Mouse (Mus musculus) liver, embryonic 16.5 days (tissue): ENCODE results near the gene Smug1. TPM values are rescaled to one million over a fixed set of nuclear protein-coding genes. Genes with fewer than 3 reads are reported as not detected.

ENCODE experiments used
- ATAC-seq: fragments of 200-750 bp; cut with Nextera tagmentation; 2 replicates; pipeline ENCODE4 v1.8.0; 2017; ENCODE audit warnings: low read depth, mild to moderate bottlenecking, moderate number of reproducible peaks, moderate library complexity
- H3K27ac ChIP-seq: fragments of 300-500 bp; sonication (generic); 2 replicates; pipeline ENCODE4 v1.5.1; 2014; ENCODE audit warnings: mild to moderate bottlenecking, low read length
- H3K27me3 ChIP-seq: fragments of 300-500 bp; sonication (generic); 2 replicates; pipeline ENCODE4 v1.6.1; 2014; ENCODE audit warnings: low read depth, low read length, mixed read lengths; ENCODE audit not compliant: control insufficient read depth, insufficient read depth
- H3K36me3 ChIP-seq: fragments of 300-500 bp; sonication (generic); 2 replicates; pipeline ENCODE4 v1.6.1; 2014; ENCODE audit warnings: mild to moderate bottlenecking; ENCODE audit not compliant: control insufficient read depth, insufficient read depth
- H3K4me1 ChIP-seq: fragments of 300-500 bp; sonication (generic); 2 replicates; pipeline ENCODE4 v1.6.1; 2014; ENCODE audit warnings: low read depth, low read length, mixed read lengths; ENCODE audit not compliant: control insufficient read depth
- H3K4me2 ChIP-seq: fragments of 300-500 bp; sonication (generic); 2 replicates; pipeline ENCODE4 v1.6.1; 2014; ENCODE audit warnings: low read depth, low read length, mixed read lengths
- H3K4me3 ChIP-seq: fragments of 300-500 bp; sonication (generic); 2 replicates; pipeline ENCODE4 v1.5.1; 2014; ENCODE audit warnings: low read depth, mild to moderate bottlenecking, low read length
- H3K9ac ChIP-seq: fragments of 300-500 bp; sonication (generic); 2 replicates; pipeline ENCODE4 v1.6.1; 2014; ENCODE audit warnings: low read depth, low read length
- H3K9me3 ChIP-seq: fragments of 300-500 bp; sonication (generic); replicated peaks from 2 replicates; pipeline ENCODE4 v1.6.1; 2016; ENCODE audit warnings: low read length; ENCODE audit not compliant: control insufficient read depth
- WGBS: fragments of 180-500 bp; shearing (Covaris S2); extraction: QIAGEN DNeasy Blood & Tissue Kit; methylation state at CpG from one replicate; pipeline ENCODE4 v1.1.7; 2014; ENCODE audit not compliant: insufficient replicate concordance; 5-methylcytosine and 5-hydroxymethylcytosine counted together
- polyA plus RNA-seq: library from polyadenylated mRNA; unstranded; fragments of >200 nt; fragmentation: Nextera tagmentation; extraction: Ambion mirVana; gene quantifications from 2 replicates; pipeline ENCODE4 v1.2.1, GENCODE M21; 2015

Smug1 gene
- 5.1 and 5.8 TPM in 2 replicates for polyA plus RNA-seq

DNA sequence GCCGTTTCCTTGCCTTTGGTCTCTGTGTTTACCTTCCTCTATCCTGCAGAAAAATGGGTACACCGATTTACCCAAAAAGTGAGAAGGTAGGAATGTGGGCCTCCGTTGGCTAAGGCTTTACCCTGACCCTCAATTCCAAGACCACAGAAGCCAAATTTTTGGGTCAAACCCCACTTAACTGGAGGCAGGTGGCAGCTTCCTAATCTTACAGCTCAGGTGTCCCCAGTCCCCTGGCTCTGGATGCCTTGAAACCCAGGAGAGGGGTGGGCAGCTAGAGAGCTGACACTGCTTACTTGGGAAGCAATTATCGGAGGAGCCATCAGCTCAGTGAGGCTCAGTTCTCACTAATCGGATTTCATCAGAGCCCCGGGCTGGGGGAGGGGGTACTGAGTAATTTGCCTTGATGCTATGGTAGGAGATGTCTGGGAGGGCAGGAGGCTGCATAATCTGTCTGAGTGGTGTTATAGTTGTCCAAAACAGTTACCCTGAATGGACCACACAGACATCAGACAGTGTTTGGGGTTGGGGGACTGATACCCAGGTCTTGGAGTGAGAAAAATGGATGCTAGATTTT is at the start of gene Smug1:
Gene Smug1, minus strand, starts transcription at position 51 of the 574 bp plus-strand sequence.
- no peak within 1 kb of the TSS for H3K27ac ChIP-seq
- H3K27me3 ChIP-seq, result peaks cover 59% of the 10 kb centered on the region
- no peak within 1 kb of the TSS for H3K4me3 ChIP-seq
- no peak within 1 kb of the TSS for H3K9ac ChIP-seq
- no peaks in the 10 kb centered on the region for H3K36me3 ChIP-seq
- no peak within 1 kb of the TSS for H3K4me2 ChIP-seq
- WGBS, result 40% methylated on average over 6 of the region's 6 CpGs
- H3K4me1 ChIP-seq, result peaks cover 20% of the 10 kb centered on the region
- no peaks in the 10 kb centered on the region for H3K9me3 ChIP-seq
- no peak for ATAC-seq

DNA sequence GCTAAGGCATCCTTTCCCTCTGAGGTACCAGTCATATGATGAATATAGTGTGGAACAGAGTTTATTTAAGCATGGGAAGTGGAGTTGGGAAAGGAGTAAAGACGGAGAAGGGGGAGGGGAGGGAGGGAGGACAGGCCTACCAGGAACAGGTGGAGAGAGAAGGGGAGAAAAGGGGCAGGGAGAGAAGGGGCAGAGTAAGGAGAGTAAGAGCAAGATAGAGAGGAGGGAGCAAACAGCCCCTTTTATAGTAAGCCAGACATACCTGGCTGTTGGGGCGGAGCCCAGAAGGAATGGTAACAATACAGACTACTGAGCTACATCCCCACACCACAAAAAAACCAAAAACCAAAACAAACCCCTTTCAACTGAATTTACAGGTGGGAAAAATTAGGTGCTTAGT is 49.2 kb upstream of the Smug1 start:
- peak overlapping the region; percentile 51; the same call in 1 of the 2 replicates for H3K4me2 ChIP-seq
- no peaks in the 10 kb centered on the region for H3K27me3 ChIP-seq
- H3K4me3 ChIP-seq, result no peak overlapping the region
- WGBS, result 56% methylated on average over 2 of the region's 2 CpGs
- no peak for ATAC-seq
- H3K9me3 ChIP-seq, result no peaks in the 10 kb centered on the region
- peak overlapping the region; percentile 21; the same call in 1 of the 2 replicates for H3K9ac ChIP-seq
- peaks cover 19% of the 10 kb centered on the region for H3K4me1 ChIP-seq
- peak overlapping the region; percentile 35; the same call in 1 of the 2 replicates for H3K27ac ChIP-seq
- peaks cover 16% of the 10 kb centered on the region for H3K36me3 ChIP-seq

DNA sequence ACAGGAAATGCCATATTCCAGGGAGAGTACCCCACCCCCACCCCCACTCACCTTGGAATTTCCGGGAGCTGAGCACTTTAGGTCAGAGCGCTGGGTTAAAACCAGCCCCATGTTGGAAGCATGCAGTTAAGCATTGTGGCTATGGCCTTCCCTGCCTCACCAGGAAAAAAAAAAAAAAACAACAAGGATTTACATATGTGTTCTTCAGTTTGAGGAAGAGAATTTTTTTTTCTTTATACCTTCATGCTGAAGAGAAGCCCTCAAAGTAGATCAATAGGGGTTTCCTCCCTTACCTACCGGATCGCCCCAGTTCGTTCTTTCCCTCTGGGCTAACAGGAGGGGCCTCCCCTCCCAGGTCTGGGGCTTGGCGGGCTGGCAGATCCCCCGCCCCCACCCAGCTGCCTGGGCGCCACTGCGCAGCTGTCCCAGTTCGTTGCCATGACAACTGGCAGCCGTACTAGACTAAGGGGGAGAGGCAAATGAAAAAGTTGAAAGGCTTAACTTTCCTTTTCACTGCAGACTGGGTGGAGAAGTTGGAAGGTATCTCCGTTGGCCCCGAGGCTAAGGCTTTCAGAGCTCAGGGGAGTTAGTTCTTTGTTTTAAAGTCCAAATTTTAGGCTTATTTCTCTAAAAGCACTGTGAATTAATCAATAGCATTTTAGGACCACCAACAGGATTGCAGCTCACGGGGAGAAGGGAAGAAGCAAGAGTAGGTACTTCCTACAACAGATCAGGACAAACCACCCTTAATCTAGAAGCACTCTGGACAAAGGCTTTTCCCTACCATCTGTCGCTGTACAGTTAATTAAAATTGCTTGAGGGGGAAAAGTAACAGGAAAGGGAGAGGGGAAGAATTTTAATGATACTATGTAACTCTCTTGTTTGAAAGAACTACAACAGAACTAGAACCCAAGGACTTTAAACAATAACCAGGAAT is 48.3 kb upstream of the Smug1 start:
- Histone ChIP-seq H3K27me3 (no peaks in the 10 kb centered on the region), H3K9ac (no peak overlapping the region), H3K4me2 (peak overlapping the region; percentile 51), H3K36me3 (peaks cover 21% of the 10 kb centered on the region), H3K4me1 (peaks cover 14% of the 10 kb centered on the region), H3K4me3 (peak overlapping the region; percentile 39), H3K9me3 (no peaks in the 10 kb centered on the region), H3K27ac (peak overlapping the region; percentile 9)
- 9% methylated on average over 15 of the region's 15 CpGs for WGBS
- ATAC-seq, result peak; percentile 89

DNA sequence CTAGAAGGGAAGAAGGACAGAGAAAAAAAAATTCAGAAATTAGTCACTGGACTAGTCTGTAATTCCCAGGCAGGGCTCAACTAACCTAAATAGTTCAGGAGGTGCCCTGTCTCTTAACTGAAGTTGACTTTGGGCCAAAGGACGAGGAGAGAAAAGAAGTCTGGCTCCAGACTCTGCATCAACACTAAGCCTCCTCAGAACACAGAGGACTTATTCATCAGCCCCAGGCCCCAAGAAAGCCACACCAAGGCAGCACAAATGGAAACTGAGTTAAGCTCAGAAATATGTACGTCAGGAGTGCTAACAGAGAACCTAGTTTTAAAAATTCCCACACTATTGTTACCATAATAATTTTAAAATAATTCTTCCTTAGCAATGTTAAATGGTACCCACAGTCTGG is 47.3 kb upstream of the Smug1 start:
- Histone ChIP-seq H3K9me3 (no peaks in the 10 kb centered on the region), H3K4me3 (no peak overlapping the region), H3K4me1 (peaks cover 14% of the 10 kb centered on the region), H3K9ac (no peak overlapping the region), H3K36me3 (peaks cover 21% of the 10 kb centered on the region), H3K27ac (no peak overlapping the region), H3K27me3 (no peaks in the 10 kb centered on the region), H3K4me2 (no peak overlapping the region)
- ATAC-seq, result no peak
- 73% methylated on average over 2 of the region's 2 CpGs for WGBS

DNA sequence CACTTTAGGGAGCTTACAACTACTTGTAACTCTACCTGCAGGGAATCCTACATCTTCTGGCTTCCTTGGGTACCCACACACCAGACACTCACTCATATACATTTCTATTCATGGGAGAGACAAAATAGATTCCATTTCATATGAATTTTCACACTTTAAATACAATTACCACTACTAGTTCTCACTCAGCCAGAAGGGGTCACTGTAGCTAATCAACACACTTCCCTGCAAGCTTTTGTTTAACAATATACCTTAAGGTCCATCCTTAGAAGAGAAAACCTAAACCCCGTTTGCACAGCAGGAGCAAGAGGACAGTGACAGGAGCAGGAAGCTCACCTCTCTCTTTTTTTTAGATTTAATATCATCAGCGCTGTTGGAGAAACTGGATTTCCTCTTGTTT is 38.3 kb upstream of the Smug1 start:
- 73% methylated on average over 2 of the region's 2 CpGs for WGBS
- no peaks in the 10 kb centered on the region for H3K27me3 ChIP-seq
- H3K4me2 ChIP-seq, result no peak overlapping the region
- no peaks in the 10 kb centered on the region for H3K9me3 ChIP-seq
- no peak overlapping the region for H3K9ac ChIP-seq
- H3K4me3 ChIP-seq, result no peak overlapping the region
- no peak overlapping the region for H3K27ac ChIP-seq
- no peak for ATAC-seq
- H3K36me3 ChIP-seq, result peaks cover 34% of the 10 kb centered on the region
- no peaks in the 10 kb centered on the region for H3K4me1 ChIP-seq

DNA sequence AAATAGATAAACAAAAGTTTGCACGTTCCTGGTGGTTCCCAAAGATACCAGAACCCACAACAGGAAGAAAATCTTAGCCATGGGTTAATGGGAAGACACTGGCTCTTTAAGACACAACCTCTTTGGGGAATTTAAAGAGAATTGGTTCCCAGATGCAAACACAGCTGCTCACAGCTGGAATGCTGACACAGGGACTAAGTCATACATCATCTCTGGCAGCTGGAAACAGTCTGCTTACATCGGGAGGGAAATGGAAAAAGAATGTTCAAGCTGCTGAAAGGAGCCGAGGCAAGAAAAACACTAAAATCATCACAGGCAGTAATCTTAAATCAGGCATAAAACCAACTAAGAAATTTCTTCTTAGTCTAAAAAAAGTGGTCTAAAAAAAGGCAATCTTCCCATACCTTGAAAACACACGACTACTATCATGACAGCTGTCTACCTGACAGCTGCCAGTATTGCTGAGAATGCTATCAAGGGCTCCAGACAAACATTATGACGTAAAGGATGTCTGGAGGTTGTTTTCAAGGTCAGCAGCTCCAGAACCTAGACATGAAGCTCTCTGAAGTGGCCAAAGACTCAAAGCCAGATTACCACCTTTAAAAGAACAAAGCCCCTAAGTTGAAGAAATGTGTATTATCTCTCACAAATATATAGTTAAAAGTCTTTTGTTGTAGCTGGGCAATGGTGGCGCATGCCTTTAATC is 35.3 kb upstream of the Smug1 start:
- no peak overlapping the region for H3K27ac ChIP-seq
- peaks cover 51% of the 10 kb centered on the region for H3K36me3 ChIP-seq
- 69% methylated on average over 6 of the region's 6 CpGs for WGBS
- H3K27me3 ChIP-seq, result no peaks in the 10 kb centered on the region
- H3K4me1 ChIP-seq, result no peaks in the 10 kb centered on the region
- H3K9me3 ChIP-seq, result no peaks in the 10 kb centered on the region
- no peak for ATAC-seq
- H3K9ac ChIP-seq, result no peak overlapping the region
- no peak overlapping the region for H3K4me2 ChIP-seq
- no peak overlapping the region for H3K4me3 ChIP-seq

DNA sequence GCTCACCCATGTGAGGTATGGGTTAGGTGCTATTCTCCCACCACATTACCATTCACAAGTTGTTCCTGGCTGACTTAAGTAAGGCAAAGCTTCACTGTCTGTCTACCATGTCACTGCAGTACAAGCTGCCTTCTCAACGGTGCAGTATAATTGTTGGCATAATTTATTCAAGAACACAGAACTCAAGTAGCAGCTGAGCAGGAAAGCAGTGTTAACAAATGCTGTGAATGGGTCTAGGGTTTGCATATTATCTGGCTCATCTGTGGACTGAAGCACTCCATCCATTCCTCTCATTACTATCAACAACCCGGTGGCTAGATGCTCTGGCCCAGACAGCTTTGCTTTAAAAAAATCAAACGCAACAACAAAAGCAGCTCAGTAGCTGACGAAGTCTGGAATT is 30.9 kb upstream of the Smug1 start:
- WGBS, result 83% methylated on average over 4 of the region's 4 CpGs
- H3K27ac ChIP-seq, result no peak overlapping the region
- H3K9me3 ChIP-seq, result no peaks in the 10 kb centered on the region
- no peaks in the 10 kb centered on the region for H3K27me3 ChIP-seq
- peaks cover 49% of the 10 kb centered on the region for H3K36me3 ChIP-seq
- H3K4me3 ChIP-seq, result no peak overlapping the region
- no peak for ATAC-seq
- no peak overlapping the region for H3K4me2 ChIP-seq
- no peak overlapping the region for H3K9ac ChIP-seq
- H3K4me1 ChIP-seq, result no peaks in the 10 kb centered on the region

DNA sequence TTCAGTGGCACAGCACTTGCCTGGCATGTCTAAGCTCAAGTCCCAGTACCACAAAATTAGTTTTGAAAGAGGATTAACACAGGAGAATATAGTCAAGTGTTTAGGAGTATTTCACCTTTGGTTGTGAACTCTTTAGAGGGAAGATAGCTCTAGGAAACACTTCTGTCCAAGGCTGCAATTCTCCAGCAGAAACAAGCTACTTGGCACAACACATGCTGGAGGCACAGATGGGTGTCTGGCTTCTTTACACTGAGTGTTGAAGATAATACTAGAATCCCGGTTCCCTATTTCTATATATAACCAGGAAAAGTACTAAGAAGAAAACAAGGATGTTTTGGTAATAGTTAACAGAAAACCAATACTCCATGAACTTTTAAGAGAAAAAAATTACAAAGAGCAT is 29.9 kb upstream of the Smug1 start:
- Histone ChIP-seq H3K9me3 (no peaks in the 10 kb centered on the region), H3K27me3 (no peaks in the 10 kb centered on the region), H3K4me3 (no peak overlapping the region), H3K9ac (no peak overlapping the region), H3K27ac (no peak overlapping the region), H3K36me3 (peaks cover 52% of the 10 kb centered on the region), H3K4me1 (no peaks in the 10 kb centered on the region), H3K4me2 (no peak overlapping the region)
- WGBS, result 86% methylated on average over 1 of the region's 1 CpGs
- ATAC-seq, result no peak
